Mouse (Mus musculus) 416B (cell line): ENCODE results near the gene Arid2.
"Not testable (repeated sequence)": the region's sequence is repeated elsewhere in the genome, so short reads cannot be mapped to it uniquely, and the experiment has no call there.

Experiments
- DNase-seq: peaks from one replicate; pipeline ENCODE4 v3.0.0; 2011; ENCODE audit warnings: low read depth

Gene Arid2

GRCm38 (mm10) chr15:96408717-96409121 is 121.4 kb downstream of the Arid2 start:
- DNase-seq = peak; percentile 25

DNA sequence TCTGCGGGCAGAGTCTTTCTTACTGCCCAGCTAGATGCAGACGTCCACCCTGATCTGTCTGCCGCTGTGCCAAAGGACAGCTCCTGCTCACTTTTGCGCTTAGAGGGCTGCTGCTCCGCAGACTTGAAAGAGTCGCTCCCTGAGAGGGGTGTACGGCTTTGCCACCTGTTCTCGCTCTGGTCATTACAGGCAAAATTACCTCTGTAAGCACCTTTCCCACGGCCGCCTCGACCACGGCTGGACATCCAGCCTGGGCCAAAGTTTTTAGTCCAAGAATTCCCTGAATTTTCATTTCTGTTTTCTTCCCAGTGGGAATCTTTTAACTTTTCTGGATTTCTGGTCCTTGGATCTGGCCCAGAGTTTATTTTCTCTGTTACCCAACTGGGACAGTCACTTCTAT is 130.8 kb downstream of the Arid2 start:
- DNase-seq = no peak

DNA sequence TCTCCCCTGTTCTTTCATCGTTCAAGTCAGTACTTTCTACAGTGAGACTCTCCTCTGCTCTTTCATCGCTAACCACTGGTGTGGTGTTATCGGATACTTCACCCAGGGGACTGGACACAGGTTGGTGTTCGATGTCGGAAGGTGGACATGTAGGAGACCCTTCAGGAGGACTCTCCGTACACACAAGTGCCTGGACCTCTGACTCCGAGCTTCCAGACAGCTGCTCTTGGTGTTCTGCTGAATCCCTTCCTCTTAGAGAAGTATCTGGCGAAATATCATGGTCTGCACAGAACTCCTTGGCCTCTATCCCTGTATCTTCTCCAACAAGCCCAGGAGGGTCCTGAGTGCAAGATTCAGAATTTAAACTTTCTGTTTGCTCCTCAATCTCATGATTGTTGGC is 132.6 kb downstream of the Arid2 start:
- no peak for DNase-seq

GRCm38 (mm10) chr15:96434202-96434601 is 146.9 kb downstream of the Arid2 start:
- no peak for DNase-seq

DNA sequence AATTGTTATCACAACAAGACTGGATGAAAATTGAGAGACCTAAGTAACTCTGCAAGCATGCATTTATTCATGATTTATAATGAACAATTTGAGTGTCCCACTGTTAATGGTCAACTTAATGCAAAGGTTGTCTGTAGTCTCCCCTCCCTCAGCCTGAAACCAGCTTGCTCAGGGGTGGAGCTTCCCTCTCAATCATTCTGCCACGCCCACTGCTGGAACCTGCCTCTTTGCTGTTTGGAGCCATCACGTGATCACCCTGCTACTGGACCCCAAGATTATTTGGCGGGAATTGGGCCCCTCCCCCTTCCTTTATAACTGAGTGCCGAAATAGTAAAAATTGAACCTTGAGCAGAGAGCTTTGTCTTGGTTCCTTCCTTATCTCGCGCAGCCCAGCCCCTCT is 154.2 kb downstream of the Arid2 start:
- not testable (repeated sequence) for DNase-seq

DNA sequence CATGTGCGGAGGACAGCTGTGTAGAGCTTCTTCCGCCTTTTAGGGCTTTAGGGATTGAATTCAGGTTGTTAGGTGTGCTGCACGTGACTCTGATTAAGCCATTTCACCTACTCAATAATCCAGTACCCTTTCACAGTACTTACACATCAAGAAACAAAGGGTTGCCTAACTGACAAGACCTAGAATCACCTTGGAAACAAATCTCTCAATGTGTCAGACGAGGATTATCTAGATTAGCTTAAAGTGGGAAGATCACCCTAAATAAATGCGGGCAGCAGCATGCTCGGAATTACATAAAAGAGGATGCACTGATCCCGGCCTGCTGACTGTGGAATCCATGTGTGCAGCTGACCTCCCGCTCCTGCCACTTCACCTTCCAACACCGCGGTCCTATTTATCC is 159.5 kb downstream of the Arid2 start:
- no peak for DNase-seq

- peak; percentile 53 for DNase-seq
Observed at GRCm38 (mm10) chr15:96448656-96449299, 161.5 kb downstream of the Arid2 start.

GRCm38 (mm10) chr15:96453346-96453745 is 166.0 kb downstream of the Arid2 start:
- no peak for DNase-seq
